Mouse (Mus musculus): ENCODE results near the gene Tbc1d14.

GRCm38 (mm10) chr5:36561509-36561908 is 31.6 kb downstream of the Tbc1d14 start:
- TF ChIP-seq POLR2A (IDR thresholded peaks at IDR 0.05; ENCODE audit: borderline replicate concordance, control insufficient read depth, low read depth, low read length) (no peak), CTCF (IDR thresholded peaks at IDR 0.05; ENCODE audit: control insufficient read depth, insufficient read depth, low read length) (no peak)

Measured in bone marrow, adult 2 months (tissue).